Mouse (Mus musculus): ENCODE results near the gene Nek11.

GRCm38 (mm10) chr9:105186725-105187124 lies 208.6 kb downstream of the Nek11 start:
- no peak for TF ChIP-seq CTCF (IDR thresholded peaks at IDR 0.05; ENCODE audit: low read depth, low read length)
- no peak for TF ChIP-seq POLR2A (IDR thresholded peaks at IDR 0.05; ENCODE audit: extremely low read depth, insufficient read depth, low read length)
